Mouse (Mus musculus) lung, embryonic 15.5 days (tissue): ENCODE results near the gene Cks2. TPM values are rescaled to one million over a fixed set of nuclear protein-coding genes. Genes with fewer than 3 reads are reported as not detected.

Experiments used
- ATAC-seq: fragments of 200-750 bp; cut with Nextera tagmentation; 2 replicates; pipeline ENCODE4 v1.8.0; 2017; ENCODE audit warnings: moderate number of reproducible peaks, borderline replicate concordance; ENCODE audit not compliant: low FRiP score, low TSS enrichment; ENCODE audit errors: extremely low read depth
- H3K27ac ChIP-seq: fragments of 300-500 bp; sonication (generic); 2 replicates; pipeline ENCODE4 v1.5.1; 2015; ENCODE audit warnings: moderate library complexity, mild to moderate bottlenecking, inconsistent platforms
- H3K27me3 ChIP-seq: fragments of 300-500 bp; sonication (generic); 2 replicates; pipeline ENCODE4 v1.6.1; 2015; ENCODE audit warnings: inconsistent platforms
- H3K36me3 ChIP-seq: fragments of 300-500 bp; sonication (generic); 2 replicates; pipeline ENCODE4 v1.6.1; 2015; ENCODE audit warnings: inconsistent platforms
- H3K4me1 ChIP-seq: fragments of 300-500 bp; sonication (generic); 2 replicates; pipeline ENCODE4 v1.6.1; 2015; ENCODE audit warnings: inconsistent platforms
- H3K4me2 ChIP-seq: fragments of 300-500 bp; sonication (generic); 2 replicates; pipeline ENCODE4 v1.6.1; 2015; ENCODE audit warnings: inconsistent platforms, mild to moderate bottlenecking, moderate library complexity
- H3K4me3 ChIP-seq: fragments of 300-500 bp; sonication (generic); 2 replicates; pipeline ENCODE4 v1.5.1; 2015; ENCODE audit warnings: mild to moderate bottlenecking, inconsistent platforms
- H3K9ac ChIP-seq: fragments of 300-500 bp; sonication (generic); 2 replicates; pipeline ENCODE4 v1.6.1; 2015; ENCODE audit warnings: inconsistent platforms
- H3K9me3 ChIP-seq: fragments of 300-500 bp; sonication (generic); 2 replicates; pipeline ENCODE4 v1.6.1; 2016; ENCODE audit warnings: inconsistent platforms
- WGBS: fragments of 180-500 bp; shearing (Covaris S2); methylation state at CpG from one replicate; pipeline ENCODE4 v1.1.7; 2015; 5-methylcytosine and 5-hydroxymethylcytosine counted together
- polyA plus RNA-seq: library from polyadenylated mRNA; unstranded; fragments of >200 nt; fragmentation: Nextera tagmentation; extraction: Ambion mirVana; gene quantifications from 2 replicates; pipeline ENCODE4 v1.2.1, GENCODE M21; 2015

Cks2 gene
- polyA plus RNA-seq: 341 and 380 TPM in 2 replicates

GRCm38 (mm10) chr13:51644829-51645789, at the start of gene Cks2:
TSS of gene Cks2 (plus strand) at chr13:51645232.
- peak; percentile 98 for ATAC-seq
- WGBS: under 1% methylated on average over 83 of the region's 83 CpGs
- H3K36me3 ChIP-seq: peaks cover 5% of the 10 kb centered on the region; the same call in 1 of the 2 replicates
- H3K9me3 ChIP-seq: no peaks in the 10 kb centered on the region
- H3K4me1 ChIP-seq: peaks cover 26% of the 10 kb centered on the region
- peak within 1 kb of the TSS; percentile 95 for H3K9ac ChIP-seq
- H3K4me3 ChIP-seq: peak within 1 kb of the TSS; percentile 95
- H3K27me3 ChIP-seq: no peaks in the 10 kb centered on the region
- H3K27ac ChIP-seq: peak within 1 kb of the TSS; percentile 83
- H3K4me2 ChIP-seq: peak within 1 kb of the TSS; percentile 71

- no peaks in the 10 kb centered on the region for H3K9me3 ChIP-seq
- peaks cover 12% of the 10 kb centered on the region for H3K4me1 ChIP-seq
- ATAC-seq: no peak
- no peak overlapping the region for H3K27ac ChIP-seq
- 42% methylated on average over 11 of the region's 11 CpGs for WGBS
- H3K36me3 ChIP-seq: no peaks in the 10 kb centered on the region
- H3K27me3 ChIP-seq: peaks cover 9% of the 10 kb centered on the region; the same call in 1 of the 2 replicates
- H3K4me3 ChIP-seq: peak overlapping the region; percentile 44; the same call in 1 of the 2 replicates
- 0 out of 2 replicates have a peak overlapping the region, but pooled peaks have one; percentile 23 for H3K9ac ChIP-seq
- H3K4me2 ChIP-seq: peak overlapping the region; percentile 96
Observed at GRCm38 (mm10) chr13:51595404-51595803, 49.6 kb upstream of the Cks2 start.

- 29% methylated on average over 2 of the region's 2 CpGs for WGBS
- peaks cover 9% of the 10 kb centered on the region; the same call in 1 of the 2 replicates for H3K27me3 ChIP-seq
- no peaks in the 10 kb centered on the region for H3K9me3 ChIP-seq
- H3K9ac ChIP-seq: no peak overlapping the region
- peaks cover 15% of the 10 kb centered on the region for H3K4me1 ChIP-seq
- no peak overlapping the region for H3K4me3 ChIP-seq
- no peaks in the 10 kb centered on the region for H3K36me3 ChIP-seq
- ATAC-seq: no peak
- H3K27ac ChIP-seq: no peak overlapping the region
- H3K4me2 ChIP-seq: no peak overlapping the region
Observed at GRCm38 (mm10) chr13:51598063-51598462, 47.0 kb upstream of the Cks2 start.

GRCm38 (mm10) chr13:51600169-51600568, 44.9 kb upstream of the Cks2 start:
- Histone ChIP-seq H3K4me2 (no peak overlapping the region), H3K9ac (no peak overlapping the region), H3K4me1 (peaks cover 8% of the 10 kb centered on the region), H3K27ac (no peak overlapping the region), H3K4me3 (no peak overlapping the region), H3K36me3 (no peaks in the 10 kb centered on the region), H3K9me3 (no peaks in the 10 kb centered on the region), H3K27me3 (peaks cover 9% of the 10 kb centered on the region; the same call in 1 of the 2 replicates)
- ATAC-seq: no peak
- 83% methylated on average over 8 of the region's 8 CpGs for WGBS

- H3K4me1 ChIP-seq: peaks cover 4% of the 10 kb centered on the region
- 47% methylated on average over 8 of the region's 8 CpGs for WGBS
- no peaks in the 10 kb centered on the region for H3K9me3 ChIP-seq
- H3K36me3 ChIP-seq: no peaks in the 10 kb centered on the region
- no peak overlapping the region for H3K27ac ChIP-seq
- H3K4me3 ChIP-seq: peak overlapping the region; percentile 25; the same call in 1 of the 2 replicates
- no peaks in the 10 kb centered on the region for H3K27me3 ChIP-seq
- H3K9ac ChIP-seq: no peak overlapping the region
- H3K4me2 ChIP-seq: peak overlapping the region; percentile 45
- ATAC-seq: no peak
Observed at GRCm38 (mm10) chr13:51602764-51603163, 42.3 kb upstream of the Cks2 start.

- no peaks in the 10 kb centered on the region for H3K36me3 ChIP-seq
- no peaks in the 10 kb centered on the region for H3K27me3 ChIP-seq
- H3K27ac ChIP-seq: no peak overlapping the region
- 11% methylated on average over 16 of the region's 16 CpGs for WGBS
- H3K4me1 ChIP-seq: peaks cover 4% of the 10 kb centered on the region
- H3K4me3 ChIP-seq: peak overlapping the region; percentile 25
- no peaks in the 10 kb centered on the region for H3K9me3 ChIP-seq
- 0 out of 2 replicates have a peak overlapping the region, but pooled peaks have one; percentile 4 for H3K9ac ChIP-seq
- H3K4me2 ChIP-seq: peak overlapping the region; percentile 45
- ATAC-seq: peak; percentile 67; the same call in 1 of the 2 replicates
Observed at GRCm38 (mm10) chr13:51603221-51603893, 41.7 kb upstream of the Cks2 start.

- no peak overlapping the region for H3K27ac ChIP-seq
- no peak overlapping the region for H3K4me3 ChIP-seq
- H3K4me2 ChIP-seq: peak overlapping the region; percentile 45
- ATAC-seq: peak; percentile 20; the same call in 1 of the 2 replicates
- no peaks in the 10 kb centered on the region for H3K36me3 ChIP-seq
- H3K9me3 ChIP-seq: no peaks in the 10 kb centered on the region
- 46% methylated on average over 4 of the region's 4 CpGs for WGBS
- peaks cover 4% of the 10 kb centered on the region for H3K4me1 ChIP-seq
- H3K27me3 ChIP-seq: no peaks in the 10 kb centered on the region
- H3K9ac ChIP-seq: no peak overlapping the region
Observed at GRCm38 (mm10) chr13:51603894-51604244, 41.2 kb upstream of the Cks2 start.

- Histone ChIP-seq H3K4me1 (peaks cover 8% of the 10 kb centered on the region), H3K4me3 (no peak overlapping the region), H3K9ac (no peak overlapping the region), H3K27me3 (no peaks in the 10 kb centered on the region), H3K4me2 (no peak overlapping the region), H3K36me3 (no peaks in the 10 kb centered on the region), H3K9me3 (no peaks in the 10 kb centered on the region), H3K27ac (no peak overlapping the region)
- 97% methylated on average over 7 of the region's 7 CpGs for WGBS
- no peak for ATAC-seq
Observed at GRCm38 (mm10) chr13:51609231-51609630, 35.8 kb upstream of the Cks2 start.

GRCm38 (mm10) chr13:51611060-51611459, 34.0 kb upstream of the Cks2 start:
- H3K27ac ChIP-seq: peak overlapping the region; percentile 47; the same call in 1 of the 2 replicates
- no peak overlapping the region for H3K9ac ChIP-seq
- H3K9me3 ChIP-seq: no peaks in the 10 kb centered on the region
- no peak for ATAC-seq
- H3K36me3 ChIP-seq: no peaks in the 10 kb centered on the region
- H3K4me3 ChIP-seq: no peak overlapping the region
- H3K4me2 ChIP-seq: peak overlapping the region; percentile 29
- 11% methylated on average over 9 of the region's 9 CpGs for WGBS
- H3K4me1 ChIP-seq: peaks cover 12% of the 10 kb centered on the region
- H3K27me3 ChIP-seq: no peaks in the 10 kb centered on the region

GRCm38 (mm10) chr13:51611500-51611899, 33.5 kb upstream of the Cks2 start:
- peaks cover 17% of the 10 kb centered on the region for H3K4me1 ChIP-seq
- H3K36me3 ChIP-seq: no peaks in the 10 kb centered on the region
- 0 out of 2 replicates have a peak overlapping the region, but pooled peaks have one; percentile 47 for H3K27ac ChIP-seq
- 35% methylated on average over 5 of the region's 5 CpGs for WGBS
- no peaks in the 10 kb centered on the region for H3K9me3 ChIP-seq
- no peak overlapping the region for H3K4me3 ChIP-seq
- ATAC-seq: no peak
- peak overlapping the region; percentile 29 for H3K4me2 ChIP-seq
- H3K27me3 ChIP-seq: no peaks in the 10 kb centered on the region
- H3K9ac ChIP-seq: no peak overlapping the region

- Histone ChIP-seq H3K4me2 (no peak overlapping the region), H3K4me1 (peaks cover 21% of the 10 kb centered on the region), H3K27me3 (no peaks in the 10 kb centered on the region), H3K27ac (no peak overlapping the region), H3K36me3 (no peaks in the 10 kb centered on the region), H3K4me3 (no peak overlapping the region), H3K9me3 (no peaks in the 10 kb centered on the region), H3K9ac (no peak overlapping the region)
- WGBS: 57% methylated on average over 10 of the region's 10 CpGs
- no peak for ATAC-seq
Observed at GRCm38 (mm10) chr13:51615815-51616214, 29.2 kb upstream of the Cks2 start.
